In the genomic region with DNA sequence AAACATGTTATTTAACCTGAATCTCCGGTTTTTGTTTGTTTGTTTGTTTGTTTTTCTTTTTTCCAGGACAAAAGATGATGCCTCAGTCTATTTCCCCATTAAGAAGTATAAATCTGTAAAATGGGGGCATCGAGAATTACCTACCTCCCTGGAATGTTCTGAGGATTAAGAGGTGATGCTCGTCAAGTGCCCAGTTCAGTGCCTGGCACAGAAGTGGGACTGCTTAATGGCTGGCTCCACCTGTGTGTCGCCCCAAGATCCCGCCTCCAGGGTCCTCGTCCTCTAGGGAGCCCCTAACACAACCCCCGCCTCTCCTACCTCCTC, we compare ENCODE assay signal across 8 mouse cellular contexts. TPM values are rescaled to one million over a fixed set of nuclear protein-coding genes. Genes with fewer than 3 reads are reported as not detected.
A peak's percentile ranks its signal among the peaks of the same experiment; 100 is the strongest.
DNase-seq lines count a peak whose midpoint lies in the region; ATAC-seq and TF ChIP-seq lines count a peak whose summit lies in the region.

No protein-coding gene starts in this region.

- H3K36me3 ChIP-seq in testis, adult 2 months (ENCODE audit: control insufficient read depth, insufficient read depth, low read length) = peaks cover 9% of the 10 kb centered on the region
- peaks cover 34% of the 10 kb centered on the region for H3K36me3 ChIP-seq in liver, embryonic 11.5 days (ENCODE audit: control insufficient read depth, insufficient read depth, low read length)
- H3K36me3 ChIP-seq in stomach, postnatal 0 days (ENCODE audit: control insufficient read depth, insufficient read depth, low read length) = peaks cover 25% of the 10 kb centered on the region

- H3K4me1 ChIP-seq in testis, adult 2 months (ENCODE audit: control insufficient read depth, insufficient read depth, low read length) = peaks cover 7% of the 10 kb centered on the region
- H3K4me1 ChIP-seq in liver, embryonic 11.5 days (replicated peaks; ENCODE audit: control insufficient read depth, insufficient read depth, low read length) = peaks cover 34% of the 10 kb centered on the region
- peaks cover 2% of the 10 kb centered on the region; the same call in 1 of the 2 replicates for H3K4me1 ChIP-seq in stomach, postnatal 0 days (replicated peaks; ENCODE audit: control insufficient read depth, insufficient read depth)

- TF ChIP-seq EP300 in stomach, postnatal 0 days (optimal IDR thresholded peaks at IDR 0.05) = no peak

- no peaks in the 10 kb centered on the region for H3K9me3 ChIP-seq in liver, embryonic 11.5 days (ENCODE audit: control insufficient read depth, low read length)
- no peaks in the 10 kb centered on the region for H3K9me3 ChIP-seq in stomach, postnatal 0 days (ENCODE audit: control insufficient read depth, low read length)

- no peak for ATAC-seq in liver, embryonic 11.5 days (replicated peaks; ENCODE audit: low FRiP score)
- no peak for ATAC-seq in stomach, postnatal 0 days (ENCODE audit: low FRiP score, low TSS enrichment)
- ATAC-seq in activated CD4-positive, CD25-positive, alpha-beta regulatory T cell, adult 4 months = no peak

- H3K9ac ChIP-seq in liver, embryonic 11.5 days (ENCODE audit: low read depth, low read length) = peak overlapping the region; percentile 90
- H3K9ac ChIP-seq in stomach, postnatal 0 days (ENCODE audit: low read length) = peak overlapping the region; percentile 98

- no peaks in the 10 kb centered on the region for H3K27me3 ChIP-seq in testis, adult 2 months (ENCODE audit: control insufficient read depth, insufficient read depth, low read length)
- no peaks in the 10 kb centered on the region for H3K27me3 ChIP-seq in liver, embryonic 11.5 days (replicated peaks; ENCODE audit: control insufficient read depth, insufficient read depth, low read length)
- H3K27me3 ChIP-seq in stomach, postnatal 0 days (ENCODE audit: control insufficient read depth, insufficient read depth, low read length) = no peaks in the 10 kb centered on the region

- intact Hi-C loops in gastrocnemius, adult 2 months (cut with DNase I) = loop anchor here (2.0 kb wide), 2 partner anchors 34 to 48 kb away; partner anchors contain the start of gene Camk1

- H3K4me3 ChIP-seq in gastrocnemius, adult 2 months = peak overlapping the region; percentile 72
- peak overlapping the region; percentile 89 for H3K4me3 ChIP-seq in testis, adult 2 months (ENCODE audit: control insufficient read depth, low read depth, low read length)
- peak overlapping the region; percentile 78 for H3K4me3 ChIP-seq in liver, embryonic 11.5 days (ENCODE audit: low read depth, low read length)
- H3K4me3 ChIP-seq in stomach, postnatal 0 days (ENCODE audit: low read depth, low read length) = peak overlapping the region; percentile 98

- no peak for TF ChIP-seq CTCF in gastrocnemius, adult 2 months (IDR thresholded peaks at IDR 0.05)
- TF ChIP-seq CTCF in testis, adult 2 months (IDR thresholded peaks at IDR 0.05; ENCODE audit: control insufficient read depth, insufficient read depth, insufficient replicate concordance, low read depth, low read length) = no peak
- TF ChIP-seq CTCF in stomach, postnatal 0 days (IDR thresholded peaks at IDR 0.05; ENCODE audit: low read depth) = no peak; the same call in 1 of the 2 replicates

- WGBS in liver, embryonic 11.5 days = 10% methylated on average over 7 of the region's 7 CpGs
- 3% methylated on average over 7 of the region's 7 CpGs for WGBS in stomach, postnatal 0 days

- DNase-seq in gastrocnemius, adult 2 months = no peak
- no peak for DNase-seq in gastrocnemius, postnatal 10 days
- no peak for DNase-seq in testis, postnatal 10 days (ENCODE audit: low spot score)
- no peak for DNase-seq in liver, embryonic 11.5 days (ENCODE audit: low spot score)
- DNase-seq in stomach, postnatal 0 days (ENCODE audit: low spot score) = no peak
- DNase-seq in adrenal gland, postnatal 4 days (ENCODE audit: low spot score in 2 of 2) = no peak

- peak overlapping the region; percentile 79 for H3K4me2 ChIP-seq in liver, embryonic 11.5 days
- H3K4me2 ChIP-seq in stomach, postnatal 0 days (replicated peaks; ENCODE audit: low read depth) = peak overlapping the region; percentile 82

- peak overlapping the region; percentile 99 for H3K27ac ChIP-seq in gastrocnemius, adult 2 months
- peak overlapping the region; percentile 99 for H3K27ac ChIP-seq in testis, adult 2 months (ENCODE audit: control insufficient read depth, insufficient read depth, low read depth, low read length)
- H3K27ac ChIP-seq in liver, embryonic 11.5 days (ENCODE audit: low read depth, low read length) = peak overlapping the region; percentile 96
- H3K27ac ChIP-seq in stomach, postnatal 0 days (replicated peaks) = peak overlapping the region; percentile 96

- TF ChIP-seq POLR2A in testis, adult 2 months (IDR thresholded peaks at IDR 0.05; ENCODE audit: control insufficient read depth, low read depth, low read length) = no peak

RNA-seq across cellular contexts. Expression of gene Tada3, which starts 0.5 kb away (rescaled TPM):
- total RNA-seq in gastrocnemius, adult 2 months (2021) = 10 to 100 TPM; 14.1 to 15.5 TPM
- 10 to 100 TPM; 18.8 to 21.7 TPM for total RNA-seq in gastrocnemius, postnatal 10 days (2021)
- 42.3 and 50.3 TPM in 2 replicates for polyA plus RNA-seq in testis, adult 2 months (2012; rRNA removed)
- 43.8 and 49.7 TPM in 2 replicates for polyA plus RNA-seq in liver, embryonic 11.5 days (2014; fragmentation: Nextera tagmentation; extraction: Ambion mirVana)
- 21.3 and 23.8 TPM in 2 replicates for polyA plus RNA-seq in stomach, postnatal 0 days (2015; fragmentation: Nextera tagmentation; extraction: Ambion mirVana)
- 10 to 100 TPM; 41.3 to 44.6 TPM for total RNA-seq in adrenal gland, postnatal 4 days (2021)
- polyA plus RNA-seq in activated CD4-positive, CD25-positive, alpha-beta regulatory T cell, adult 4 months (2017; shearing (Covaris generic)) = 10 to 100 TPM; 32.8 to 49.4 TPM

RNA-seq across cellular contexts. Expression of gene Arpc4, which starts 0.8 kb away (rescaled TPM):
- total RNA-seq in gastrocnemius, adult 2 months (2021) = 10 to 100 TPM; 47.4 to 53.4 TPM
- total RNA-seq in gastrocnemius, postnatal 10 days (2021) = 10 to 100 TPM; 86.3 to 94.5 TPM
- 14.4 and 15.3 TPM in 2 replicates for polyA plus RNA-seq in testis, adult 2 months (2012; rRNA removed)
- polyA plus RNA-seq in liver, embryonic 11.5 days (2014; fragmentation: Nextera tagmentation; extraction: Ambion mirVana) = 239 and 241 TPM in 2 replicates
- 314 and 317 TPM in 2 replicates for polyA plus RNA-seq in stomach, postnatal 0 days (2015; fragmentation: Nextera tagmentation; extraction: Ambion mirVana)
- total RNA-seq in adrenal gland, postnatal 4 days (2021) = 100 to 1,000 TPM; 206 to 214 TPM
- polyA plus RNA-seq in activated CD4-positive, CD25-positive, alpha-beta regulatory T cell, adult 4 months (2017; shearing (Covaris generic)) = 100 to 1,000 TPM; 658 to 920 TPM

RNA-seq across cellular contexts. Expression of gene Ttll3, which starts 11.9 kb away (rescaled TPM):
- total RNA-seq in gastrocnemius, adult 2 months (2021) = 1 to 10 TPM in 1 of 2 experiments, under 1 TPM in 1; 0.48 to 1.3 TPM
- total RNA-seq in gastrocnemius, postnatal 10 days (2021) = 1 to 10 TPM; 1.1 to 2.2 TPM
- 133 and 137 TPM in 2 replicates for polyA plus RNA-seq in testis, adult 2 months (2012; rRNA removed)
- 1.6 and 2.4 TPM in 2 replicates for polyA plus RNA-seq in liver, embryonic 11.5 days (2014; fragmentation: Nextera tagmentation; extraction: Ambion mirVana)
- 1.2 TPM in 2 replicates for polyA plus RNA-seq in stomach, postnatal 0 days (2015; fragmentation: Nextera tagmentation; extraction: Ambion mirVana)
- 1 to 10 TPM; 6.9 to 7.7 TPM for total RNA-seq in adrenal gland, postnatal 4 days (2021)
- polyA plus RNA-seq in activated CD4-positive, CD25-positive, alpha-beta regulatory T cell, adult 4 months (2017; shearing (Covaris generic)) = 10 to 100 TPM; 10.6 to 15.3 TPM

RNA-seq across cellular contexts. Expression of gene Camk1, which starts 33.4 kb away (rescaled TPM):
- 10 to 100 TPM; 39.3 to 39.5 TPM for total RNA-seq in gastrocnemius, adult 2 months (2021)
- 10 to 100 TPM; 35.9 to 44.2 TPM for total RNA-seq in gastrocnemius, postnatal 10 days (2021)
- polyA plus RNA-seq in testis, adult 2 months (2012; rRNA removed) = 2.4 and 4.3 TPM in 2 replicates
- 48.5 and 49.1 TPM in 2 replicates for polyA plus RNA-seq in liver, embryonic 11.5 days (2014; fragmentation: Nextera tagmentation; extraction: Ambion mirVana)
- polyA plus RNA-seq in stomach, postnatal 0 days (2015; fragmentation: Nextera tagmentation; extraction: Ambion mirVana) = 52.7 and 52.9 TPM in 2 replicates
- 10 to 100 TPM; 54.2 to 58.7 TPM for total RNA-seq in adrenal gland, postnatal 4 days (2021)
- 1 to 10 TPM; 1.5 to 1.6 TPM for polyA plus RNA-seq in activated CD4-positive, CD25-positive, alpha-beta regulatory T cell, adult 4 months (2017; shearing (Covaris generic))

RNA-seq across cellular contexts. Expression of gene Rpusd3, which starts 42.0 kb away (rescaled TPM):
- 1 to 10 TPM; 7.7 to 8.3 TPM for total RNA-seq in gastrocnemius, adult 2 months (2021)
- 10 to 100 TPM; 10.0 to 11.3 TPM for total RNA-seq in gastrocnemius, postnatal 10 days (2021)
- 28.3 and 32.4 TPM in 2 replicates for polyA plus RNA-seq in testis, adult 2 months (2012; rRNA removed)
- polyA plus RNA-seq in liver, embryonic 11.5 days (2014; fragmentation: Nextera tagmentation; extraction: Ambion mirVana) = 27.4 and 32.1 TPM in 2 replicates
- 11.8 and 12.9 TPM in 2 replicates for polyA plus RNA-seq in stomach, postnatal 0 days (2015; fragmentation: Nextera tagmentation; extraction: Ambion mirVana)
- 10 to 100 TPM; 13.9 to 14.7 TPM for total RNA-seq in adrenal gland, postnatal 4 days (2021)
- polyA plus RNA-seq in activated CD4-positive, CD25-positive, alpha-beta regulatory T cell, adult 4 months (2017; shearing (Covaris generic)) = 10 to 100 TPM in 1 of 2 experiments, 1 to 10 TPM in 1; 5.4 to 18.7 TPM

Comparison
In these comparisons a context has a peak if more than half of its experiments do, and no peak if none do; other contexts are left out.
1. RNA of gene Arpc4, which starts 0.8 kb away (polyA plus RNA-seq): 658 to 920 TPM in activated CD4-positive, CD25-positive, alpha-beta regulatory T cell, adult 4 months, 314 to 317 TPM in stomach, postnatal 0 days and 239 to 241 TPM in liver, embryonic 11.5 days; 14.4 to 15.3 TPM in testis, adult 2 months; every median in the first group is over 10 times any median in the second.
2. Peak in every context shown above with its lines, with median percentiles within 50 percentile points of each other: H3K27ac ChIP-seq and H3K4me3 ChIP-seq.